Mouse (Mus musculus) hindbrain, embryonic 16.5 days (tissue): ENCODE measurements around the gene Hpca. TPM values are rescaled to one million over a fixed set of nuclear protein-coding genes. Genes with fewer than 3 reads are reported as not detected.

ENCODE experiments used
- ATAC-seq: fragments of 200-750 bp; cut with Nextera tagmentation; 2 replicates; pipeline ENCODE4 v1.8.0; 2017; ENCODE audit warnings: moderate TSS enrichment, moderate library complexity
- H3K27ac ChIP-seq: fragments of 300-500 bp; sonication (generic); 2 replicates; pipeline ENCODE4 v1.5.1; 2014; ENCODE audit warnings: low read depth, mild to moderate bottlenecking, control low read depth, low read length, moderate library complexity
- H3K27me3 ChIP-seq: fragments of 300-500 bp; sonication (generic); replicated peaks from 2 replicates; pipeline ENCODE4 v1.6.1; 2014; ENCODE audit warnings: low read length; ENCODE audit not compliant: control insufficient read depth, insufficient read depth
- H3K36me3 ChIP-seq: fragments of 300-500 bp; sonication (generic); 2 replicates; pipeline ENCODE4 v1.6.1; 2014; ENCODE audit warnings: mild to moderate bottlenecking, low read length, moderate library complexity, mixed read lengths; ENCODE audit not compliant: control insufficient read depth, insufficient read depth
- H3K4me1 ChIP-seq: fragments of 300-500 bp; sonication (generic); 2 replicates; pipeline ENCODE4 v1.6.1; 2014; ENCODE audit warnings: low read depth, low read length; ENCODE audit not compliant: control insufficient read depth, insufficient read depth
- H3K4me2 ChIP-seq: fragments of 300-500 bp; sonication (generic); 2 replicates; pipeline ENCODE4 v1.6.1; 2014; ENCODE audit warnings: mild to moderate bottlenecking, low read length, control low read depth, moderate library complexity
- H3K4me3 ChIP-seq: fragments of 300-500 bp; sonication (generic); 2 replicates; pipeline ENCODE4 v1.5.1; 2014; ENCODE audit warnings: mild to moderate bottlenecking, low read length, control low read depth, moderate library complexity
- H3K9ac ChIP-seq: fragments of 300-500 bp; sonication (generic); 2 replicates; pipeline ENCODE4 v1.6.1; 2014; ENCODE audit warnings: low read depth, mild to moderate bottlenecking, control low read depth, low read length, moderate library complexity
- H3K9me3 ChIP-seq: fragments of 300-500 bp; sonication (generic); 2 replicates; pipeline ENCODE4 v1.6.1; 2014; ENCODE audit warnings: mild to moderate bottlenecking, low read length, moderate library complexity; ENCODE audit not compliant: control insufficient read depth
- WGBS: fragments of 180-500 bp; shearing (Covaris S2); extraction: QIAGEN DNeasy Blood & Tissue Kit; methylation state at CpG from one replicate; pipeline ENCODE4 v1.1.7; 2014; 5-methylcytosine and 5-hydroxymethylcytosine counted together
- polyA plus RNA-seq: library from polyadenylated mRNA; unstranded; fragments of >200 nt; fragmentation: Nextera tagmentation; extraction: Ambion mirVana; gene quantifications from 2 replicates; pipeline ENCODE4 v1.2.1, GENCODE M21; 2015

The Hpca gene
- polyA plus RNA-seq, 1 experiment from 2014 or later: 199 TPM

DNA sequence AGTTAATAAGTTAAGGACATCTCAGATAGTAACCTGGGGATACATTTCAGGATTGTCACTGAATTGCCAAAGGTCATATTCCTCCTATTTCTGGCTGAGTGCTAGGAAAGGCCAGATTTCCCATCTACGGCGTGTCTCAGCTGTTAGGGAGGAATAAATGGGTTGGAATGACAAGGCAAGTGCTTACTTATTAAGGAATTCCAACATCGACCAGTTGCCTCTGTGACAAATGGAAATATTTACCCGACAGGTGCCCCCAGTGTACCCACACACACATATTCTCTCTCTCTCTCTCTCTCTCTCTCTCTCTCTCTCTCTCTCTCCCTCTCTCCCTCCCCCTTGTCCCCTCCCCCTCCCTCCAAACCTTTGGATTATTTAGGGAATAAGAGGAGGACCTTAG lies 24.1 kb upstream of the Hpca start:
- H3K27me3 ChIP-seq: no peaks in the 10 kb centered on the region
- ATAC-seq: no peak
- no peak overlapping the region for H3K4me3 ChIP-seq
- WGBS: 80% methylated on average over 4 of the region's 4 CpGs
- H3K4me2 ChIP-seq: no peak overlapping the region
- peaks cover 30% of the 10 kb centered on the region for H3K4me1 ChIP-seq
- no peaks in the 10 kb centered on the region for H3K9me3 ChIP-seq
- H3K9ac ChIP-seq: no peak overlapping the region
- H3K36me3 ChIP-seq: peaks cover 8% of the 10 kb centered on the region
- H3K27ac ChIP-seq: 0 out of 2 replicates have a peak overlapping the region, but pooled peaks have one; percentile 7

DNA sequence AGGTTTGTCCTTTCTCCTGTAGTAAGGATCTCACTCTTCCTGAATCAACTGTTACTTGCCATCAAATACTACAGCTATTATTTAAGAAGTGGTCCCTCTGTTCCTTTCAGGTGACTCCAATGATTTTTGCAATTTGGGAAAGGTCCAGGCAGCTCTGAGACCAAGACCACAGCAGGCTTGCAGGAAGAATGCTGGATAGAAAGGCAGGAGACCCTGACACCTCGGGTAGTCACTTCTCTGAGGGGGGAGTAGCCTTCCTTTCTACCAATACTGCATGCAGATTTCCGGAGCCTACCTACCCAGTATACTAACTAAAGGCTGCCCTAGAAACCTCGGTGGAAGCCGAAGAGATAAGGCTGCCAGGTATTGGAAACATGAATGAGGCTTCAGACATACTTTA lies 23.6 kb upstream of the Hpca start:
- WGBS: 69% methylated on average over 4 of the region's 4 CpGs
- no peak overlapping the region for H3K9ac ChIP-seq
- peaks cover 6% of the 10 kb centered on the region for H3K36me3 ChIP-seq
- H3K9me3 ChIP-seq: no peaks in the 10 kb centered on the region
- ATAC-seq: no peak
- H3K4me3 ChIP-seq: no peak overlapping the region
- peak overlapping the region; percentile 68 for H3K27ac ChIP-seq
- no peaks in the 10 kb centered on the region for H3K27me3 ChIP-seq
- H3K4me2 ChIP-seq: 0 out of 2 replicates have a peak overlapping the region, but pooled peaks have one; percentile 2
- H3K4me1 ChIP-seq: peaks cover 30% of the 10 kb centered on the region

DNA sequence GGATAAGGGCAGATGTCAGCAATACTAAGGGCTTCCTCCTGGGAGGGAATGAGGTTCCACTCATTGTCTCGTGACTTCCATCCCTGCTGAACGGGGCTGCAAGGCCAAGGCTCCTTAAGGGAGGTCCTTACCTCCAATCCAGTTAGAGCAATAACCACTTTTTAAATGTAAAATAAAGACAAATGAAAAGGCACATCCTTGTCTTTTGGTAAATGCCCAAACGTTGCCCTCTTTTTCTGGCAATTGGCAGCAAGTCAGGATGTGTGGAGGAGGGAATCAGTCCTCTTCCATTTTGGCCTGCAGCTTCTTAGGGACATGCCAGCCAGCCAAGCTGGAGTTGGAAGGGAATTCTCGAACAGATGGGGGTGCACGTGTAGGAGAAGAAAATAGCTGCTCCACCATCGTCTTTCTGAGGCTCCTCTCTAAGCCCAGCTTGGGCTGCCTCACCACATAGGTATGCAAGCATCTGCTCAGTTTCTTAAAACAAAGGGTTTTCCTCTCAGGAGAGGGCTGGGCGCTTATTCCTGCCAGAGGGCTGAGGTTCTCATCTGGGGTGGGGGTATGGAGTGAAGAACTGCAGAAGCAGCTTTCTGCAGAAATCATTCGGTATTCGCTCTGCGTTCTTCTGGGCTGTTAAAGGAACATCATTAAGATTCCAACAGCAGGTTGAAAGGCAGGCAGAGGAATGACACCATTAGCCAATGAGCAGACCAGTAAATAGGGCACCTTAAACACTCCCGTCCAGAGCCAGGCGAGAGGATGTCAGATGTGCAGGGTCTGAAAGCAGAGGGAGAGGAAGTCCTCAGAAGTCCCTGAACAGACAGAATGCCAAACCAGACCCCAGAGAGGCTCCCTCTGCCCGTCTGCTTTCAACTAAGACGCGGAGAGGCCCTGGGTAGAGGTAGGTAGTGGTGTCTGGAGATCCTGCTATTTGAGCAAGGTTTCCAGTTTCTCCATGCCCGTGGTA lies 22.8 kb upstream of the Hpca start:
- peak; percentile 75 for ATAC-seq
- H3K27me3 ChIP-seq: no peaks in the 10 kb centered on the region
- H3K9me3 ChIP-seq: no peaks in the 10 kb centered on the region
- 0 out of 2 replicates have a peak overlapping the region, but pooled peaks have one; percentile 2 for H3K4me2 ChIP-seq
- 35% methylated on average over 16 of the region's 16 CpGs for WGBS
- peaks cover 30% of the 10 kb centered on the region for H3K4me1 ChIP-seq
- H3K36me3 ChIP-seq: peaks cover 2% of the 10 kb centered on the region
- peak overlapping the region; percentile 68 for H3K27ac ChIP-seq
- peak overlapping the region; percentile 20; the same call in 1 of the 2 replicates for H3K9ac ChIP-seq
- no peak overlapping the region for H3K4me3 ChIP-seq

DNA sequence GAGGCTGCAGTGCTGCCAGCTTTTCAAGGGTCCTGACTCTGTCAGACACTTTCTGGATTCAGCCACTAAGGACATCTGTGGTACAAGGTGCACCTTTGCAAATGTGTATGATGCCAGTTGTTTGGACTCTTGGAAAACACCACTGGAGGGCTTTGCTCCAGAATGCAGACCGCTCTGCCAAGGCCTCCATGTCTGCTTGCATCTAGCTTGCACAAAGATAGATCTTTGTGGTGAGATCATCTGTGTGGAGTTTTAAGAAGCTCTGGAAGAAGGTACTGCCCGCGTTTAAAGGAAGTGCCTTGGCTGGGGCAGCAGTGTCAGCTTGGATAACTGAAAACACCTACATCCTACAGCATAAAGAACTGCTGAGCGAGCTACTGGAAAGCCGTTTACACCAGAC lies 21.7 kb upstream of the Hpca start:
- Histone ChIP-seq H3K27me3 (no peaks in the 10 kb centered on the region), H3K9ac (no peak overlapping the region), H3K4me1 (peaks cover 30% of the 10 kb centered on the region), H3K36me3 (no peaks in the 10 kb centered on the region), H3K4me3 (no peak overlapping the region), H3K9me3 (no peaks in the 10 kb centered on the region), H3K4me2 (no peak overlapping the region), H3K27ac (no peak overlapping the region)
- WGBS: 81% methylated on average over 5 of the region's 5 CpGs
- ATAC-seq: no peak

DNA sequence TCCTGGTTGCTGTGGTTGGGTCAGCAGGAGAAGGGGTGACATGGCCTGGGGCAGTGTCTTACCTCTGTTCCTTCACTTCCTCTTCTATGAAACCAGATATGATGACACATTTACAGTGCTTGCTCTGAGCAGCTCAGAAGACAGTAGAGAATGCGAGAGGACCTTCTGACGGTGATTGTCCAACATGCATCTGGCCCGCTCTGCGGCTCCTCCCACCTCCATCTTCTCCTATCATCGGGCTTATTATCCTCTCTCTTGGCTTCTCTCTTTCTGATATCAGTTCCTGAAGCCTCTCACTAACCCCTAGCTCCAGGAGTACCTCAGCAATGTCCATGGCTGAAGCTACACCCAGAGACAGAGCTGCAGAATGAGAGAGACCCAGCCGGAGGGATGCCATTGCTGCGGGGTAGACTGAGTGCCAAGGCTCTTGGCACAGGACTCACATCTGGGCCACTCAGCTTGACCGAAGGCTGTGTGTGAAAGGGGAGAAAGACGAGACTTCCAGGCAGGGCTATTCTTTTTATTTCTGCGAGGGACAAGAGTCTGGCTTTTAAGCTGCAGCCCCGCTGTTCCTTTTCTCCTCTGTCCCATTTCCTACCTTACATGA lies 20.7 kb upstream of the Hpca start:
- Histone ChIP-seq H3K4me2 (no peak overlapping the region), H3K9ac (no peak overlapping the region), H3K4me3 (no peak overlapping the region), H3K27ac (no peak overlapping the region), H3K27me3 (no peaks in the 10 kb centered on the region), H3K9me3 (no peaks in the 10 kb centered on the region), H3K4me1 (peaks cover 31% of the 10 kb centered on the region), H3K36me3 (no peaks in the 10 kb centered on the region)
- 78% methylated on average over 11 of the region's 11 CpGs for WGBS
- no peak for ATAC-seq

DNA sequence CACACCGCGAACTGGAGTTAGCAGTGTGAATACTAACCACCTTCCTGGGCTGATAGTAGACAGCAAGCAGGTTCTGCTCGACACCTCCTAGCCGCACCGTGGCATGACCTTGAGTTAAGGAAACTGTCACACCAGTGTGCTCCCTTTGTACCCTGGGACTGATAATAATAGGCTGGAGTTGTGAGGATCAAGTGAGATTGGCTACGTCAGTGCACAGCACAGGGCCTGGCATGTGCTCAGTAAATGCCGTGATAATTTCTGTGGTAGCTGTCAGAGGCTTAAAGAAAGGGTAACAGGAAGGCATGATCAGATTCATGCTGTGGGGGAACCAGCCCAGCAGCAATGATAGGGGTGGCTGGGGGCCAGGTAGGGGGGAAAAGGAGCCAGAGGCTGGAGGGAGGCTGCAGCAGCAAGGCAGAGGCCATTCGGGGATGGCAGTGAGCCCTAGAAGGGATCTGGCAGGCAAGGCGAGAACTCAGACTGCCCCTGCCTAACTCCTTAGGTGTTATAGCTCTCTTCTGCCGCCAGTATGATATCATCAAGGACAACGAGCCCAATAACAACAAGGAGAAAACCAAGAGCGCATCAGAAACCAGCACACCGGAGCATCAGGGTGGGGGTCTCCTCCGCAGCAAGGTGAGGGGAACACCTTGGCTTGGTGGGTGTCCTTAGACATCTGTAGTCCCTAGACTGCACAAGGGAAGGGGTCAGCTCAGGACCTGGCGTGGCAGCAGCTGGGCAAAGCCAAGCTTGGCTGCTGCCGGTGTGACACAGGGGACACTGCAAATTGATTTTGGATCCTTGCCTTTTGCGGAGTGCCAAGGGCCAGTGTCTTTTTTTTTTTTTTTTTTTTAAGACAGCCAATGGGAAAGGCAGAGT lies 20.0 kb upstream of the Hpca start:
- no peaks in the 10 kb centered on the region for H3K27me3 ChIP-seq
- H3K27ac ChIP-seq: peak overlapping the region; percentile 24
- WGBS: 65% methylated on average over 17 of the region's 17 CpGs
- no peaks in the 10 kb centered on the region for H3K9me3 ChIP-seq
- H3K9ac ChIP-seq: no peak overlapping the region
- no peak for ATAC-seq
- H3K4me2 ChIP-seq: no peak overlapping the region
- H3K36me3 ChIP-seq: no peaks in the 10 kb centered on the region
- H3K4me3 ChIP-seq: no peak overlapping the region
- H3K4me1 ChIP-seq: peaks cover 36% of the 10 kb centered on the region

DNA sequence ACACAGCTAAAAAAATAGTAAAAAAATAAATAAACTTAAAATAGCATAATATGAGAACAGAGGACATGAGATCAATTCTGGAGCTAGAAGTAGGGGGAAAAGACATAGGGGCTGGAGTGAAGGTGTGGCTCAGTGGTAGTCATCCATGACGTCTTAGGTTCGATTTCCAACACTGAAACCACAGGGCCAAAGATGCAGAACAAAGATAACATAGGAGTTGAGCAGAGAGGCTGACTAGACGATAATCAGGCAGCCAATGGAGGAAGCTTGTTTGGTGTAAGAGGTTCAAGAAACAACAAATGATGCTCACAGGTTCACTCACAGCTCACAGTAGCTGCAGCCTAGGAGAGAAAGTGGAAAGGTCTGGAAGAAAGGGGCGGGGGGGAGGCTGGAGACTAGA lies 19.0 kb upstream of the Hpca start:
- no peaks in the 10 kb centered on the region for H3K9me3 ChIP-seq
- H3K27me3 ChIP-seq: no peaks in the 10 kb centered on the region
- no peak for ATAC-seq
- H3K4me3 ChIP-seq: no peak overlapping the region
- no peaks in the 10 kb centered on the region for H3K36me3 ChIP-seq
- H3K9ac ChIP-seq: no peak overlapping the region
- H3K4me2 ChIP-seq: no peak overlapping the region
- no peak overlapping the region for H3K27ac ChIP-seq
- 87% methylated on average over 4 of the region's 4 CpGs for WGBS
- peaks cover 42% of the 10 kb centered on the region for H3K4me1 ChIP-seq

DNA sequence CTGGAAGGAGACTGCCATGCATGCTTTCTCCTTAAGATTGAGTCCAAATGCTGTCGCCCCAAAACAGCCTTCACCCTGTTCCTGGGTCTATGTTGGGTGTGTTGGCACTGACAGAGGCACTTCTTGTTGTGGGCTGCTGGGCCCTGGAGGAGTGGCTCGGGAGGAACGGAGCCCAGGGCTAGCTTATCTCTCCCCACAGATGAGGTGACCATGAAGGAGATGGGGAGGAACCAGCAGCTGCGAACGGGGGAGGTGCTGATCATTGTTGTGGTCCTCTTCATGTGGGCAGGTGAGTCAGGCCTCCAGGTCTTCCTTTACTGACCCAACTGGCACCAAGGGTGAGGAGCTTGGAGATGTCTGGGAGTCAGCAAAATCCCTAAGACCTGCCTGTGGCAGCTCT lies 17.8 kb upstream of the Hpca start:
- H3K36me3 ChIP-seq: no peaks in the 10 kb centered on the region
- no peaks in the 10 kb centered on the region for H3K9me3 ChIP-seq
- no peak for ATAC-seq
- no peak overlapping the region for H3K9ac ChIP-seq
- no peak overlapping the region for H3K4me2 ChIP-seq
- H3K27me3 ChIP-seq: no peaks in the 10 kb centered on the region; the same call in 1 of the 2 replicates
- no peak overlapping the region for H3K27ac ChIP-seq
- peaks cover 36% of the 10 kb centered on the region for H3K4me1 ChIP-seq
- 93% methylated on average over 5 of the region's 5 CpGs for WGBS
- no peak overlapping the region for H3K4me3 ChIP-seq
